ENCODE assay signal across 8 mouse cellular contexts in genomic region chr12:108494011-108494541, GRCm38 (mm10).
DNase-seq lines count a peak whose midpoint lies in the region; ATAC-seq lines count a peak whose summit lies in the region.

No protein-coding gene starts in this region.

- peak; percentile 50; the same call in 1 of the 2 replicates for ATAC-seq in limb, embryonic 11.5 days (ENCODE audit: insufficient number of reproducible peaks, low FRiP score, low TSS enrichment, low read depth)
- peak; percentile 50; the same call in 1 of the 2 replicates for ATAC-seq in forebrain, embryonic 15.5 days (replicated peaks)
- peak; percentile 58 for ATAC-seq in intestine, embryonic 15.5 days
- no peak for ATAC-seq in erythroblast, adult 5-6 weeks (replicated peaks; ENCODE audit: low FRiP score, poor library complexity, severe bottlenecking)

- peak; percentile 61 for DNase-seq in limb, embryonic 11.5 days (ENCODE audit: low spot score)
- DNase-seq in limb, embryonic 10.5 days (ENCODE audit: low spot score), result no peak
- peak; percentile 34 for DNase-seq in c-Kit-positive CD71-negative TER-119-negative erythroid progenitor cells, embryonic 14.5 days (ENCODE audit: low read depth)
- DNase-seq in left cerebral cortex, postnatal 25 days (ENCODE audit: low spot score in 2 of 2), result peak; percentile 63 to 80
- DNase-seq in neural tube, embryonic 10.5 days (ENCODE audit: extremely low spot score, low spot score), result peak; percentile 40

- no peak overlapping the region for H3K4me2 ChIP-seq in limb, embryonic 11.5 days (ENCODE audit: low read depth, severe bottlenecking)
- H3K4me2 ChIP-seq in forebrain, embryonic 15.5 days (replicated peaks), result no peak overlapping the region
- H3K4me2 ChIP-seq in intestine, embryonic 15.5 days (replicated peaks), result no peak overlapping the region

- 24% methylated on average over 4 of the region's 4 CpGs for WGBS in limb, embryonic 11.5 days
- 30% methylated on average over 4 of the region's 4 CpGs for WGBS in limb, embryonic 10.5 days
- WGBS in forebrain, embryonic 15.5 days, result 23% methylated on average over 4 of the region's 4 CpGs
- 29% methylated on average over 4 of the region's 4 CpGs for WGBS in intestine, embryonic 15.5 days

- H3K36me3 ChIP-seq in limb, embryonic 11.5 days (ENCODE audit: control insufficient read depth, insufficient read depth, low read length), result no peaks in the 10 kb centered on the region
- H3K36me3 ChIP-seq in limb, embryonic 10.5 days, result 0 out of 2 replicates have a peak, but pooled peaks cover 4% of the 10 kb centered on the region
- no peaks in the 10 kb centered on the region for H3K36me3 ChIP-seq in forebrain, embryonic 15.5 days
- no peaks in the 10 kb centered on the region for H3K36me3 ChIP-seq in intestine, embryonic 15.5 days

- H3K9me3 ChIP-seq in limb, embryonic 11.5 days (ENCODE audit: control insufficient read depth, low read length), result no peaks in the 10 kb centered on the region
- no peaks in the 10 kb centered on the region for H3K9me3 ChIP-seq in limb, embryonic 10.5 days (replicated peaks)
- no peaks in the 10 kb centered on the region for H3K9me3 ChIP-seq in forebrain, embryonic 15.5 days
- H3K9me3 ChIP-seq in intestine, embryonic 15.5 days, result no peaks in the 10 kb centered on the region

- intact Hi-C loops in left cerebral cortex, postnatal 25 days (cut with DNase I), result loop anchor here (1.0 to 5.0 kb wide), 4 partner anchors 72 to 287 kb away; no protein-coding TSS in a partner anchor

- H3K4me1 ChIP-seq in limb, embryonic 11.5 days (ENCODE audit: control insufficient read depth, insufficient read depth, low read length), result no peaks in the 10 kb centered on the region
- H3K4me1 ChIP-seq in limb, embryonic 10.5 days, result peaks cover 10% of the 10 kb centered on the region; the same call in 1 of the 2 replicates
- H3K4me1 ChIP-seq in forebrain, embryonic 15.5 days, result peaks cover 36% of the 10 kb centered on the region
- H3K4me1 ChIP-seq in intestine, embryonic 15.5 days (replicated peaks), result peaks cover 17% of the 10 kb centered on the region

- H3K27me3 ChIP-seq in limb, embryonic 11.5 days (ENCODE audit: control insufficient read depth, insufficient read depth, low read length), result no peaks in the 10 kb centered on the region
- no peaks in the 10 kb centered on the region for H3K27me3 ChIP-seq in limb, embryonic 10.5 days (ENCODE audit: low read depth, poor library complexity, severe bottlenecking)
- H3K27me3 ChIP-seq in forebrain, embryonic 15.5 days, result no peaks in the 10 kb centered on the region
- H3K27me3 ChIP-seq in intestine, embryonic 15.5 days (replicated peaks), result no peaks in the 10 kb centered on the region

- H3K27ac ChIP-seq in limb, embryonic 11.5 days (replicated peaks; ENCODE audit: low read depth, low read length), result no peak overlapping the region
- no peak overlapping the region for H3K27ac ChIP-seq in limb, embryonic 10.5 days
- no peak overlapping the region for H3K27ac ChIP-seq in forebrain, embryonic 15.5 days (replicated peaks)
- no peak overlapping the region for H3K27ac ChIP-seq in intestine, embryonic 15.5 days

- H3K9ac ChIP-seq in limb, embryonic 11.5 days (ENCODE audit: low read length), result no peak overlapping the region
- no peak overlapping the region for H3K9ac ChIP-seq in forebrain, embryonic 15.5 days (replicated peaks)
- H3K9ac ChIP-seq in intestine, embryonic 15.5 days, result no peak overlapping the region

- no peak overlapping the region for H3K4me3 ChIP-seq in limb, embryonic 11.5 days (ENCODE audit: low read depth, low read length)
- H3K4me3 ChIP-seq in limb, embryonic 10.5 days, result no peak overlapping the region
- no peak overlapping the region for H3K4me3 ChIP-seq in forebrain, embryonic 15.5 days
- no peak overlapping the region for H3K4me3 ChIP-seq in intestine, embryonic 15.5 days (replicated peaks)
